Mouse (Mus musculus) kidney, adult 8-10 months (tissue): ENCODE measurements at regions not wholly inside any gene's neighbourhood (a gene's known extent, or its start where the extent isn't known, plus 50 kb on each side); places are given as distances from the start of the nearest gene placed in this dataset.
A peak's percentile ranks its signal among the peaks of the same experiment; 100 is the strongest.

Experiments
- DNase-seq, 2 experiments: peaks; one replicate each; pipeline ENCODE4 v3.0.0; 2022

- no peak for DNase-seq
Measured at GRCm38 (mm10) chr13:99847531-99847930, 53.4 kb downstream of the Cartpt start.

- no peak for DNase-seq
Measured at GRCm38 (mm10) chr13:99842626-99843025, 58.3 kb downstream of the Cartpt start.

GRCm38 (mm10) chr13:99839446-99839845 is 61.4 kb downstream of the Cartpt start:
- no peak for DNase-seq

GRCm38 (mm10) chr13:99837772-99838425 is 63.0 kb downstream of the Cartpt start:
- peak; percentile 43 to 76 for DNase-seq

GRCm38 (mm10) chr13:99837180-99837579 is 63.7 kb downstream of the Cartpt start:
- DNase-seq = no peak

GRCm38 (mm10) chr13:99836586-99836985 is 64.3 kb downstream of the Cartpt start:
- no peak for DNase-seq

GRCm38 (mm10) chr13:99835518-99835917 is 65.4 kb downstream of the Cartpt start:
- no peak for DNase-seq

GRCm38 (mm10) chr13:99830080-99830724 is 70.7 kb downstream of the Cartpt start:
- no peak for DNase-seq

- no peak for DNase-seq
Measured at GRCm38 (mm10) chr13:99827573-99827972, 73.3 kb downstream of the Cartpt start.

GRCm38 (mm10) chr13:99824625-99825024 is 76.3 kb downstream of the Cartpt start:
- DNase-seq = no peak

- no peak for DNase-seq
Measured at GRCm38 (mm10) chr13:99816666-99817065, 84.2 kb downstream of the Cartpt start.

GRCm38 (mm10) chr13:99815786-99816185 is 85.1 kb downstream of the Cartpt start:
- DNase-seq = no peak

- no peak for DNase-seq
Measured at GRCm38 (mm10) chr13:99814801-99815200, 86.1 kb downstream of the Cartpt start.

- no peak for DNase-seq
Measured at GRCm38 (mm10) chr13:99814033-99814556, 86.8 kb downstream of the Cartpt start.

GRCm38 (mm10) chr13:99794448-99794847 is 106.4 kb downstream of the Cartpt start:
- DNase-seq = no peak

GRCm38 (mm10) chr13:99793786-99794435 is 107.0 kb downstream of the Cartpt start:
- peak in 1 of 2 experiments; percentile 9 for DNase-seq

GRCm38 (mm10) chr13:99793001-99793400 is 107.9 kb downstream of the Cartpt start:
- no peak for DNase-seq

GRCm38 (mm10) chr13:99790951-99791350 is 109.9 kb downstream of the Cartpt start:
- no peak for DNase-seq

GRCm38 (mm10) chr13:99787760-99788159 is 113.1 kb downstream of the Cartpt start:
- DNase-seq = no peak

GRCm38 (mm10) chr13:99785427-99785826 is 115.5 kb downstream of the Cartpt start:
- no peak for DNase-seq

- DNase-seq = no peak
Measured at GRCm38 (mm10) chr13:99784314-99784713, 116.6 kb downstream of the Cartpt start.

GRCm38 (mm10) chr13:99782883-99783721 is 117.8 kb downstream of the Cartpt start:
- DNase-seq = no peak

- DNase-seq = no peak
Measured at GRCm38 (mm10) chr13:99781616-99782015, 119.3 kb downstream of the Cartpt start.
